Mouse (Mus musculus): ENCODE measurements around the gene Fzd5. TPM values are rescaled to one million over a fixed set of nuclear protein-coding genes. Genes with fewer than 3 reads are reported as not detected.

Fzd5 gene
- total and polyA plus RNA-seq, 3 experiments: 12.5 to 24.7 (median 21.3) TPM

DNA sequence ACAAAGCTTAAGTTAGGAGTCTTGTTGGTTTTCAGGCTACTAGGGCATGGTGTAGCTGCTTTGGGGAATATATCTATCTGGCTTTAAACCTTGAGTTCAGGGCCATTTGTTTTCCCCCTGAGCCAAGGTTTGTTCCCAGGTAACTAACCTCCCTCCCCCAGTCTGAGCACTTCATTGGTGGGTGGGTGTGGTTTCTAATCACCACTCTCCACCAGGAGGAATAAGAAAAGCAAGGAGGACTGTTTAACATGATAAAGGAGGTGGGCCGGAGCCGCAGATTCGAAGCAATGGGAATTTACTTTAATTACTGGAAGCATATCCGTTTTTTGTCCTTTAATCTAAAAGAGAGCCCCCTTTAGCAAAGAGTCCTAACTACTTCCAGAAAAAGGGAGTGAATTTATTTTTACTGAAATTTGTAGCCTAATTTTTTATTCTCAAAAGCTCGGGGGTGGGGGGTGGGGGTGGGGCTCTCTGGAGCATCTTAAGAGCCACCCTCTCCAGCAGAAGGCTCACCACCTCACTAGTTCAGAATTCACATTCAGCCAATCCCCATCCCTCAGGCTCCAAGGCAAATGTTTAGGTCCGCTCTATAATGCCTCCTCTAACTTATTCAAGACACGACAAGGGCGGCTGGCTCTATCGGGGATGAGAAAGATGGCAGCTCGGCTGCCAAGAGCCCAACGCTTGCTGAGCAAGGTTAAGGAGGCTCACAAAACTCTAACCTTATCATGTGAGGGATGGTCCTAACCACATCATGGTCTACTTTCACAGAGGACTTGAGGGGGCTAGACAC is 3.9 kb downstream of the Fzd5 start:
- no peak for DNase-seq

DNA sequence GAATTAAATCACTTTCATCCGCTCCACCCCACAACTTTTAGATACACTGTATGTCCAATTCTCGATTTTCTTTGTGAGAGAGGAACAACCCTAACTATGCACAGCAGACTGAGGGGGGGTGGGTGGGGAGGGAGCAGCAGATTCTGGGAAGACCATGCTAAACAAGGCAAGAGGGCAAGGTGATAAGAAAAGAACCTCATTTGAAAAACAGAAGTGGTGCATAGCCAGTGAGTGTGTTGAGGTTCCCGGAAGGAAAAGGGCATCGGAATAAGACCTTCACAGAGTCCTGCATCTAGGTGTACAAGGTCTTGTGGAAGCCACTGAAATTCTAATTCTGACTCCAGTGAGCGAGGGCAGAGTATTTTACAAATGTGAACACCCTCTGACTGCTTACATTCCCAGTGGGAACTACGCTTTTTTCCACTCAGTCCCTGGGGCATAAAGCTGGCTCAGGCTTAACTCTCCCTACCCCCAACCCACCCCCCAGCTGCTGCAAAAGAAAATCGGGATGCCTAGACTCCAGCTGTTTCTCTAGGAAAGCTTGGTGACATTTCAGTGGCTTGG is 4.8 kb downstream of the Fzd5 start:
- no peak for DNase-seq

DNA sequence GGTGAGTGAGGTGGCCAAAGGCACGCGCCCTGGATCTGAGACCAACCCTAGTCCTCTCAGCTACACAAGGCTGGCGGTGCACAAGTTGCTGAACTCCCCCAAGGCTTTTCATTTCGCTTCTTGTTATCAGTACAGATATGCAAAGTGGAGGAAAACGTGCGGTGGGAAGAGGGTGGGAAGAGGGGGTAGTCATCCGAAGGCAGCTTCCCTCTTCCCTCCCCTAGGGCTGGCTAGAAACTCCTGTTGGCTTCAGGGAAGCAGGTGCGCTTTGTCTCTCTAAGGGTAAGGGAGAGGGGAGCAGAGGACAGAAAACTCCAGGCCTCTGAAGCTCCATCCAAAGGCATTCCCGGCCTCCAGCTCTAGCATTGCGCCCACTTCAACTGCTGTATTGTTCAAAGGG is 5.4 kb downstream of the Fzd5 start:
- DNase-seq: no peak

DNA sequence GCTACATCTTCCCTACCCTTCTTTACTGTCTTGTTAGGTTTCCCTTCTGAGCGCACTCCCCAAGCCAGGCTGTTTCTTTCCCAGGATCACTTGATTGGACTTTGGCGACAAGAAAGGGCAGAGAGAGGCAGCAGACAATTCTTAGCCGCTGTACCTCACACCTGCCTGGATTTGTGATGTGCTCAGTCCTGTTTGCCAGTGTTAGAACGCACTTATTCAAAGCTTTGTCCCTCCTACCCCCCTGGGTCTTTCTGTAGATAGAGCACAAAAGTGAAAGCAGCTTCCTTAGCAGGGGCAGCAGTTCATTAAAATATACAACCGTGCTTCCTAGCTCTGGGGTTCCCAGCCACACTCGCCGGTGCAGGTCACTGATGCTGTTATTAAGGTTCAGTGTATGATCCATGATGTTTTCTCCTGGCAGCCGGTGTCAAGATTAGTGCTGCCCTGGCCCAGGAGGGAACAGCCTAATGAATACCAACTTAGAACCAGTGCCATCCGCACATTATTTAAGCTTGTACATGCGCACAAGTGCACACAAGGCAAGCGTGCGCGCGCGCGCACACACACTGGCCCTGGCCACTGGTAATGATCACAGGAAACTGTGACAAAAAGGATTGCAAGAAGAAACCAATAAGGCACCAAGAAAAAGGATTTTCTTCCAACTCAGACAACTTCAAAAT is 6.1 kb downstream of the Fzd5 start:
- no peak for DNase-seq

DNA sequence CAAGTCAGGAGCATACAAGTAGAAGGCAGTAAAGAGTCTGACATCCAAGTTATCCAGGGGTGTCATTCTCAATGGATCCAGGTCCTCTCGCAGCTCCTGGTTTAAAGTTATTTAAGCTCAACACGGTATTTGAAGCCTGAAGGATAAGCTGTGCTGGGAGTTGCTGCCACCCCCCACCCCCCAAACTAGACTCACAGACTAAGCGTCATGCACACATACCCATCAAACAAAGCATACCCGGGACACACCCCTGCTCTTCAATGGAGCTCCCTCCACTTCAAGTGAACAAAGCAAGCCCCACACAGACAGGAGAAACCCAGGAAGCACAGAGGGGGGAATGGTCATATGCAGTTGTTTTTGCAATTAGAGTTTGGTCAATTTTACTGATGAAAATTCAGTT is 7.5 kb downstream of the Fzd5 start:
- no peak for DNase-seq

DNA sequence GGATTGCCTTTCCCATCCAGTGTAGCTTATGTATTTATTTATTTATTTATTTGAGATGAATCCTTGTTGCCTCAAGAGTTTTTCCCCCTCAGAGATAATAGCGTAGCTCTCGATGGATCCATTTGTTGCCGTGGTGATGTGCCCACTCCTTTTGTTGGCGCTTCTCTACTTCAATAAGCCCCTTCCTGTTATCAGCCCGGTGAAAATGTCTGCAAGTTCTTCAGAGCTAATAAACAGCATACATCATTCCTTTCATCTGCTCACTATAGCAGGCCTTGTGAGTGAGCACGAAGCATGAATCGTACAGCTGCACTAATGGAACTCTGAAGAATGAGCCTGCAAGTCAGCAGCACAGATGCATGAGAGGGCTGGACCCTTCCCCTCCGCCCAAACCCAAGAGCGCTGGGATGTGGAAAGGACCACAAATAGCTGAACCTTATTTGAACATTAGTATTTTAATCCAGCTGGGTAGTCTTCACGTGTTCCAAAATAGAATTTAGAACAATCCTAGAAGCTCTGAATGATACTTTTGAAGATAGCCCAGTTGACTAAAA is 16.4 kb downstream of the Fzd5 start:
- no peak for DNase-seq

DNA sequence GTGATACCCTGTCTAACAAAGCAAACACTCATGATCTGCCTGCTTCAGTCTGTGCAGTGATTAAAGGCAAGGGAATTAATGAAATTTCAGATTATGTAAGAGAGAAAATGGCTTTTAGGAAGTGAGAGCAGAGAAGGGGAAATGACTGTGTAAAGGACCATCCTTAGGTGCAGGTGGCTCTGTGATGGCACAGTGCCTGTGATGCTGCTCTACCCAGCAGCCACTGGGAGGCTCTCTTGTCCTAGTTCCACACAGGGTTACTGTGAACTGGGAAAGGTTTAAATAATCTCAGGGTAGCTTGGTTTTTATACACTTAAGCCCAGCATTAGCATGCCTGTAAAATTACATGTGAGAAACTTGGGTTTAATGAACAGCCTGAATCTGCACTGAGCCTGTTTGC is 20.0 kb downstream of the Fzd5 start:
- peak; percentile 50 for DNase-seq

DNA sequence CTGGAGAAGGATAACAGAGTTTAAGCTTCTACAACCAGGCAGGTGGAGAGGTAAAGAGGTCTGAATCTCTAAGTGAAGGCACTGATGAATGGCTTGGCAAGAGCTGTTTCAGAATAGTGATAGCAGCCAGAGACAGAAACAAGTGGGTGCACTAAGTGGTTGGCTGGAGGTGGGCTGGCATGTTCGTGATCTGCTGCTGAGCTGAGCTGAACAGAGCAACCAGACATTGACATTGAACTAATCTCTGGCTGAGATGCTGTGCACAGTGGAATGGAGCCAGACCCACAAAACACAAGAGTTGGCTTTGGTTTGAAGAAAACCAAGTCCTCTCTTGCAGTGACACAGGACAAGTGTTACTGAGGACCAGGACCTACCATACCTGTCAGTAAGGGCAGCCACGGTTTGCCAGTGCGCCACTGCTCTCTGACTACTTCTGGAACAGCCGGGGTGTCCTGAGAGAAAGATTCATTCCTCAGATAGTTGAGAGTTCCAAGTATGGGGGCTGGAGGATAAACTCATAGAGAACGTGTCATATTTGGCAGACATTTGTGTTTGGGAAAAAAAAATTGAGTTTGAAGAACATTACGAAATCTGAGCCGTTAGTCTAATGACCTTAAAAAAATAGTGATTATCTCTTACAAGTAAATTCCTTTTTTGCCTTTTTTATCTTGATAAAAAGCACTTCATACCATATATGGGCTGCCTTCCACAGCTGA is 20.8 kb downstream of the Fzd5 start:
- DNase-seq: no peak

DNA sequence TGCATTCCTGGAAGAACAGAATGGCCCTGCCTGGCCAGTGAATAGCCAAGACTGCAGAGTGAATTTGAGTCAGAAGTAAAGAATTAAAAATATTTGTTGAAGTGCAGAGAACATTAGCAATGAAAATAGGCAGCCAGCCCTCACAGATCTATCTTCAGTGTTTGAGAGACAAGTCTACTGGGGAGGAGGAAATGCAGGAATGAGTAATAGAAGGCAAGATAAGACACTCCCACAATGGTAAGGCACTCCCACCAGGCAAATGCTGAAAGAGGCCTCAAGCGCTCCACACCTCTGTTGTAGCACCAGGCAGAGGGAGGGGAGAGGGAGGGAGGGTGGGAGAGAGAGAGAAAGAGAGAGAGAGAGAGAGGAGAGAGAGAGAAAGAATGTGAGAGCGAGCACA is 22.1 kb downstream of the Fzd5 start:
- no peak for DNase-seq

DNA sequence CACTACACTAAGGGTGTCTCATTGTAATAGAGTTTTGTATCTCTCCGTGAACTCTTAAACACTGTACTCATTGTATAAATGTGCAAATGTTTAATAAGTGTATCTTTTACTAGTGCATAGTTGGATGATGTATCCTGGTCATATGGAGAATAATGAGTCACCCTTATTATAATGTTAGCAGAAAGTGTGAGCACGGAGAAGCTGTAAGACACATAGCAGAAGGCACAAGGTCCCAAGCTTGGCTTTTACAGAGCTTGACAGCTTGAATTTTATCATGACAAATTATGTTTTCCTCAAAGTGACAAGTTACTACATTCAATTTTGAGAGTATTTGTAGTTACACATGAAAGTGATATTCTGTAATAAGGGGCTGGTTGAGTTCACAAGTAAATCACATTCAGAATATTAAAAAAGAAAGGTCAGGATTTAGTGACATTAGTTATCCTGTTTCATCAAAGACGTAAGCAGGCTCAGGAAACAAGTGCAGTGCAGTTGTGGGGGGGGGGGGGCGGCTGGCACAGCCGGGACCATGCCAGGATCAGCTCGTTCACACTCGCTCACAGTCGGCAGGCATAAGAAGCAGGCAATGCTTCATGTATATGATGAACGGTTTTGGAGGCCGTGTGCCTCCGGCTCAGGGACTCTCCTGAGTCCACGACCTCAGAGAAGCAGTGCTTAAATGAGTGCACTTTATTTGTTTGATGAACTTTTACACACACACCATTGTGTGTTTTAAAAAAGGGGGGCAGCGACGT is 25.4 kb downstream of the Fzd5 start:
- DNase-seq: no peak

DNA sequence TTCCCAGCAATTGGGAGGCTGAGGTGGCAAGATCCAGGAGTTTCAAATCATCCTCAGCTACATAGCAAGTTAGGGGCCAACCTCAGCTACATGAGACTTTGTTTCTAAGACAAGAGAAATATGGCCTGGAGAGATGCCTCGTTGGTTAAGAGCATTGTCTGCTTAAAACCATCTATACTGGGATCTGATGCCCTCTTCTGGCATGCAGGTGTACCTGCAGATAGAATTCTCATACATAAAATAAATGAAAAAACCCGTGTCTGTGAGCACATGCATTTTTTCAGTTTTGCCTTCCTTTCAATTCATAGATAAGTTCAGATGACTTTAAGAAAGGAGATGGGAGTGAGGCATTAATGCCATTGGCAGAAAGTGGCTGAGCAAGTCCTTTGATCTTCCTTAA is 27.7 kb downstream of the Fzd5 start:
- no peak for DNase-seq

DNA sequence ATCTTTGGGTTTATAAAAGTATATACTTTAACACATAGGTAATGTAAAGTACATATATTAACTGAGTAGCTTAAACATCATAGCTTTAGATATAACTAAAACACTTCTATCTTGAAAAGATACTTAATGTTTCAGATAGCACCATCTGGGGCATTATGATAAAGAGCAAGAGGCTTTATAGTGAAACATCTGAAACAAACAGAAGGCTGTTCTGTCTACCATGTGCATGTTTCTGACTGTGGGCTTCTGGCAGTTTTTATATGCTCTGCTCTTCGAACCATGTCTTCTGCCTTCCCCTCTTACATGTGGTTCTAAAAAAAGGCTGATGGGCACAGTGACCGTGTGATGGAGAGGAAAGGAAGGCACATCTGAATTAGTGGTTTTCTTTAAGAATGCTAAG is 30.9 kb downstream of the Fzd5 start:
- DNase-seq: no peak

DNA sequence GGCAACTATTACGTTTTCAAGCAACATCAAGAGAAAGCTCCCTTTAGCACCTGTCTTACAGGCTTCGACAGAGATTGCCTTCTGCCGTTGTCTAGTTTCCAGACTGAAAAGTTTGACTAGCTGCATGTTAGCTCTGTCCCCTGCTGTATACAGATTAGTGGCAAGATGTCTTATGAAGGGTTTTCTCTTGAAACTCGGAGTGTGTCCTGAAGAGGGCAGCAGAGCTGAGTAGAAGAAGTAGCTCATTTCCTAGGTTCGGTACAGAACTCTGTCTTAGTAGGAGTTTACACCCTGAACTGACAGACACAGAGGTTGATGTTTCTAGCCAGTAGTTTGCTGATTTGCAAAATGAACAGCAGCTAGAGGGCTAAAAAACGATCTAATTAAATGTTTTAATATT is 32.3 kb downstream of the Fzd5 start:
- DNase-seq: peak; percentile 66

DNA sequence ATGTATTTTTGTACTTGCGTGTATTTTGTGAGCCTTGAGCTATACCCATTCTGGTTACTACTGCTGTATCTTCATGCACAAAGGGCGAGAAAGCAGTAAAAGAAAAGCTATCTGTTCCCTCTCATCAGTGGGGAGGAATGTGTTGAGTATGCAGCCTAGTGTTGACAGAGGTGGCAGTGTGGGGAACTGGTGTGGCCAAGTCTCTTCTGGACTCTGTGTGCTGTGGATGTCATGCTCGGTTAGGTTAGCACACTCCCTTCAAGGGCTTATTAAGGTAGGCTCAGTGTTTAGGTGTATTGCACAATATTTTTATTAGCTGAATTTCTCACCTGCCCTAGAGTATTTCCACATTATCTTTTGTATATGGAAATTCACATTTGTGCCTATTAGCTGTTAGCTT is 35.8 kb downstream of the Fzd5 start:
- DNase-seq: no peak

DNA sequence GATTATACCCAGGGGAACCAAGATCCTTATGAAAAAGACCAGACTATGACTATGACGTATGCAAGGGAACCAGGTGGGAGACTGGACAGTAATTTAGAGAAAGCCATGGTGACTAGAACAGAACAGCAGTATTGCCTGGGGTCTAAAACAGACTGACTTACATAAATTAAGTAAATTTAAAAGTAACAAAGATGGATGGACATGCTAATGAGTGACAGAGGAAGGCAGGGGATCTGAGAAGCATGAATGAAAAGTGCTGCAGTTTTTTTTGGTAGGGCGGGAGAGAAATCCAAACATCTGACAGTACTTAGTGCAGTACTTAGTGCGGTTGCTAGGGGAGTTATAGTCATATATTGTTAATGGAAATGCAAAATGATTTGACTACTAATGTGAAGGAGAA is 42.4 kb downstream of the Fzd5 start:
- DNase-seq: no peak

DNA sequence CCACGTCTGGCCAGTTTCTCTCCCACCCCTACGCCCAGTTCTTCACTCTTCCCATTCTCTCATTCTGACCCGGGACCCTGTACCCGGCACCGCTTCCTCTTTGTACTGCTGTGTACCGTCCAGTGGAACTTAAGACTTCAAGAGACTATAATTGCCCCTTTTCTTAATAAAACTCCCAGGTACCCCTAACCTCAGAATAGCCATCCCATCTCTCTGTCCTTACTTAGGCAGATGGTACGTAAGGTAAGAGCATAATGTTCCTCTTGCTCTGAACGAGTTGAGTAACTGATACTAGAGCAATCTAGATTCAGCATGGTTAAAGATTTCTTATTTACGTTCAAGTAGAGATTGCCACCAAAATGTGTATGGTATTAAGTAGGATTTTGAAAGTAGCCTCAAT is 46.0 kb downstream of the Fzd5 start:
- no peak for DNase-seq

DNA sequence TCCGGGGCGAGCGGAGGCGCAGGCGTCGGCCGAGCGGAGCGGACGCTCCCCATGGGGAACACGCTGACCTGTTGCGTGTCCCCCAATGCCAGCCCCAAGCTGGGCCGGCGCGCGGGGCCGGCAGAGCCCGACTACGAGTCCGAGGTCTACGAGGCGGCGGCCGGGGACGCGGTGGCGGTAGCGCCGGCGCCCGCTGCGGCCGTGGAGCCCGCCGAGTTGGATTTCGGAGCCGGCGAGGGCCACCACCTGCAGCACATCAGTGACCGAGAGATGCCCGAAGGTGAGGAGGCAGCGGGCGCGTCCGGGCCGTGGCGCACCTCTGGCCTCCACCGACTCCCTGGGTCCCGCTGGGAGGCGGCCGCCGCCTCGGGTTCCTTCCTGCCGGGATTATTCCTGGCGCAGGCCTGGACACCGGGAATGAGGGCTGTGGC is 46.4 kb downstream of the Fzd5 start:
- DNase-seq: peak; percentile 69

DNA sequence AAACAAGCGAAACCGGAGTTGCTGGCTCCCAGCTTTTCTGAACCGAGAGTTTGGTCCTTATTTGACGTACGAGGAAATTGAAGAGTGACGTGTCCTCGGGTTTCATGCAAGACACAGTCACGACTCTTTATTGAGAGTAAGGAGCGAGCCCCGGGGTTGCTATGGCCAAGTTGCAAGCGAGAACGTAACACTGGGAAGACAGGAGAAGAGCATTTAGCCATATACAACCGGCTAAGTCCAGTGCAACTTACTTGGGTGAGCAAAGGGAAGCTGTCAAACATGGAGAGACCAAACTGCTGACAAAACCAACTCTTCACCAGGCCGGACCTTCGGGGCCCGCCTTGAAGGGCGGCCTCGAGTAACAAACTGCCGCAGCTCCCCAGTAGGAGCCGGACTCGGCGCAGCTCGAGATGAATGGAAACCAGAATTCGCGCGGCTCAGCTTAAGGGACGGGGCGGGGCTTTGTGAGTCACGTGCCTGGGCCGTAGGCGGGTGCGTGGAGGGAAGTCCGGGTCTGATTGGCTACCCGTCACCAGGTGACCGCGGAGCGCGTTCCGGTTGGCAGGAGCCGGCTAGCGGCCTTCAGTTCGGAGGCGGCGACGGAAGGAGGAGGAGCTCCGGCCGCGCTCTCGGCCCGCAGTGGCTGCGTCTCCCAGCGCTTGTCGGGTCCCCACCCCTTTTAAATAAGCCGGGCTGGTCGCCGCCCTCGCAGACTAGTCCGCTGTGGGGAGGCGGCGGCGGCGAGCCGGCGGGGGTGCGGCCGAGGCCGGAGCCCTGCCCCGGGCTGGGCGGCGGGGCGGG is 47.1 kb downstream of the Fzd5 start, which contains the start of gene Ccnyl1:
Gene Ccnyl1, plus strand, starts transcription at position 243 of the 801 bp plus-strand sequence.
- peak; percentile 99 for DNase-seq

DNA sequence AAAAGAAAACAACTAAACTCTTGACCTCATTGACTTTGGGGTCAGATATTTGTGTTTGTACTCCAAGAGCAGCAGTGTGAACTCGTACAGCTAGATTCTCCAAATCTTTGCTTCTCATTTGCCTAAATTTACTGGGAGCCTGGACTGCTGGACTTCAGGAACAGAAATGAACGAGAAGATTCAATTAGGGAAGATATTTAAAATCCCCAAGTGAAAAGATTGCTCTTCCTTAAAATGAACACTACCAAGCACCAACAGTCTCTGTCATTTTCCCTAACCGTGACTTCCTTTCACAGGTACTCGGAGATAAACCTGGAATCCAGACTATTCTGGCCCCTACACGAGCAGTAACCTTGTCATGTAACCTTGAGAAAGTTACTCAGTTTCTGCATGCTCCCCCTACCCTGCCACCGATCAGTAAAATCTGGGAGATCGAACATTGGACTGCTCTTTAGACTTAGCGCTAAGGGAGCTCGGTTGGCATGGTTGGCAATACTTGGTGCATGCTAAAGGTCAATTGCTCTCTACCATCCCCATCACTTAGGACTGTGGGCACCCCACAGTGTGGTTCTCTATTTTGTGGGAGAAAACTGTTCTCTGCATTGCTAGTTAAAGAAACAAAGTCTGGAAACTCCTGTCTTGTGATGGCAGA is 47.9 kb downstream of the Fzd5 start:
- DNase-seq: peak; percentile 4

DNA sequence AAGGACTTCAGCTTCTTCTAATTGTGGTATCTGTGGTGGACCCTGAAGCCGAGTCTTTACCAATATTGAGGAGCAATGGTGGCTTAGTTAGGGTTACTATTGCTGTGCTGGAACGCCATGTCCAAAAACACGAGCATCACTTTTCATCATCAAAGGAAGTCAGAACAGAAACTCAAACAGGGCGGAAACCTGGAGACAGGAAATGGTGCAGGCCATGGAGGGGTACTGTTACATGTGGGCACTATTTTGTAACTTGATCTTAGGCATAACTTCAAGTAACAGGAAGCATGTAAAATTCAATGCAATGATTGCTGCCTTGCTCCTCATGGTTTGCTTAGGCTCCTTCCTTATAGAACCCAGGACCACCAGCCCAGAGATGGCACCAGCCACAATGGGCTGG is 49.5 kb downstream of the Fzd5 start:
- DNase-seq: no peak

Data from adrenal gland, adult 2 months (tissue).